Mouse (Mus musculus) v-Abl transformed pro-B cells (cell line): ENCODE measurements around the gene Suclg2.

Experiments
- in situ Hi-C, 2 experiments: fragments of 400-800 bp; cut with MboI; formaldehyde crosslinking; loops; one replicate each; pipeline ENCODE4 v1.15.1; 2025; ENCODE audit not compliant: unreplicated experiment in 2 of 2

Gene Suclg2

DNA sequence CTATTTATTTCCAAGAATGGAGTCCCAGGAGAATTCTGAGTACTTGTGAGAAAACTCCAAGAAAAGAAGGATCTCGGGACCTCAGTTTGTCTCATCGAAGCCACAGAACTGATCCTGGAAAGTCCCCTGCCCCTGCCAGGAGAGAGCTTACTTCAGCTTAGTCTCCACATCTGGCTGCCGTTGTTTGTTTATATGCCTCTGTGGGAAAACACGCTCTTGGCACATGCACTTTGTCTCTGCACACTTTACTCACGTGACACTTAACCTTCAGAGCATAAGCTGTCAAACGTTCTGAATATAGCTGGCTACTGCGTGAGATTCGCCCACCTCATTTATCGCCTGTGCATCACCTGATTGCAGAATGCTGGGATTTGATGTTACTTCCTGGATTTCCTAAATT, 16.4 kb downstream of the Suclg2 start:
- in situ Hi-C loops, result loop anchor here (25.0 kb wide), 4 partner anchors 590 to 1735 kb away; partner anchors contain the start of genes Slc25a26 (in 2 of the 2), Eogt (in 1 of the 2) and Kbtbd8 (in 1 of the 2)

DNA sequence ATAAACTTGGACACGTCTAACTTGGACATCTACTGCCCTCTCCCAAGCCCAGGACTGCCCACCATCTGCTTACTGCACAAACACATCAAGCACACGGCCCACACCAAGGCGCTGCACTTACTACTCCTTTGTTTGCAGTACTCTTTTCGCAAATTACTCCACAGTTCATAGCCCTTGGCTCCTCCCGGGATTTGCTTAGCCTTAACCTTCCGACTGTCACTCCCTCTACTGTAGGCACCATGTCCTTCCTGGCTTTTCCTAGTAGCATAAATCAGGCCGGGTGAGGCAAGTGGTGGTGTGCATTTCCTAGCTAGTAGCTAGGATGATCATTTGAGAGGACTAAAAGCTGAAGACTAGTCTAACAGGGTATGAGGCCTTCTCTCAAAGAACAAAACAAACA, 16.8 kb downstream of the Suclg2 start:
- in situ Hi-C loops, result loop anchor here (25.0 kb wide), 4 partner anchors 589 to 1736 kb away; partner anchors contain the start of genes Slc25a26 (in 2 of the 2), Eogt (in 1 of the 2) and Kbtbd8 (in 1 of the 2)

DNA sequence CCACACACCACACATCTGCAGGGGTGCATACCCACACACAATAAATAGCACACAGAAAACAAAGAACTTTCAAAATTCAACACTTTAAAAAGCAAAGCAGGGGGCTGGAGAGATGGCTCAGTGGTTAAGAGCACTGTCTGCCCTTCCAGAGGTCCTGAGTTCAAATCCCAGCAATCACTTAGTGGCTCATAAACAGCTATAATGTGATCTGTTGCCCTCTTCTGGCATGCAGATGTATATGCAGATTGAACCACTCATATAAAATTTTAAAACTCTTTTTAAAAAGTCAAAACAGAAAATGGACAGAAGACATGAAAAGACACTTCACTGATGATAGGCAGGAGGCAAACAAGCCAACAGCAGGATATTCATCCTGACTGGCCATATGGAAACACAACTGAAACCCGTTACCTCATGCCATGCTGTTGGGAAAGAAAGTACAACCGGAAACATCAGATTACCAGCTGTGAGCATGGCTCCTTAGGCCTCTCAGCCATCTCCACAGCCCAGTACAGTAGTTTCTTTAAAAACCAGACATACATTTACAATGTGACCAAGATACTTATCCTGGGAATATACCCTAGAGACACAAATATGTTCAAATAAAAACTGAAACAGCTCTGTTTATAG, 17.5 kb downstream of the Suclg2 start:
- in situ Hi-C loops, result loop anchor here (25.0 kb wide), 4 partner anchors 589 to 1736 kb away; partner anchors contain the start of genes Slc25a26 (in 2 of the 2), Eogt (in 1 of the 2) and Kbtbd8 (in 1 of the 2)

DNA sequence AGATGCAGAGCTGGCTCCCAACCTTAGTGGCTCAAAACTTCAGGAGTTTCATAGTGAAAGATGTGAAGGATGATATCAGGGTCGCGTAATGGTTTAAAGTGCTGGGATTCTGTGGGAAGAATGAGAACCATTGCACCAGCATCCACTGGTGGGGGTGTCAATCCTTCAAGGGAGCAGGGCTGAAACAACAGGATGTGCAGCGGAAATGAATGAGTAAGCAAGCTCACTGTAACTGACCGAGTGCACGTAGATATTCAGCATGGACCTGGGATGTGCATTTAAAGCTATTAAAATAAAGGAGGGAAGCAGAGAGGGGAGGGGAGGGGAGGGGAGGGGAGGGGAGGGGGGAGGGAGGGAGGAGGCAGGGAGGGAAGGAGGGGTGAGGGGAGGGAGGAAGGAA, 18.4 kb downstream of the Suclg2 start:
- in situ Hi-C loops, result loop anchor here (25.0 kb wide), 4 partner anchors 588 to 1737 kb away; partner anchors contain the start of genes Slc25a26 (in 2 of the 2), Eogt (in 1 of the 2) and Kbtbd8 (in 1 of the 2)

DNA sequence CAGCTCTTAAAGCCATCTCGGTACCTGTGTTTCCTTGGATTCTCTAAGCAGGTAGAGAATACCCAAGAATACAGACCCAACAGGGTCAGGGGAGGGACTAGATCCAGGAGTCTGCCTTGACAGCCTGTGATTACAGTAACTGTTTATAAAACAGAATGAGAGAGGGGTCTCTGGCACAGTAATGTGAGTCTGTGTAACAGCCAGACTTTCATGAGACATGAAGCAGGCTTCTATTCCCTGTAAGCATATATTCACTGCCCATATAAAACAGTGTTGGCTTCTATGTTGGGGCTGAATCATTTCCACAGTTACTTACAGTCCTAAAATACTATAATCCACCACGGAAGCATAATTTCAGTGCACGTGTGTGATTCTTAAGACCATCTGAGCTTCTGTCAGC, 19.3 kb downstream of the Suclg2 start:
- in situ Hi-C loops, result no loop called here

DNA sequence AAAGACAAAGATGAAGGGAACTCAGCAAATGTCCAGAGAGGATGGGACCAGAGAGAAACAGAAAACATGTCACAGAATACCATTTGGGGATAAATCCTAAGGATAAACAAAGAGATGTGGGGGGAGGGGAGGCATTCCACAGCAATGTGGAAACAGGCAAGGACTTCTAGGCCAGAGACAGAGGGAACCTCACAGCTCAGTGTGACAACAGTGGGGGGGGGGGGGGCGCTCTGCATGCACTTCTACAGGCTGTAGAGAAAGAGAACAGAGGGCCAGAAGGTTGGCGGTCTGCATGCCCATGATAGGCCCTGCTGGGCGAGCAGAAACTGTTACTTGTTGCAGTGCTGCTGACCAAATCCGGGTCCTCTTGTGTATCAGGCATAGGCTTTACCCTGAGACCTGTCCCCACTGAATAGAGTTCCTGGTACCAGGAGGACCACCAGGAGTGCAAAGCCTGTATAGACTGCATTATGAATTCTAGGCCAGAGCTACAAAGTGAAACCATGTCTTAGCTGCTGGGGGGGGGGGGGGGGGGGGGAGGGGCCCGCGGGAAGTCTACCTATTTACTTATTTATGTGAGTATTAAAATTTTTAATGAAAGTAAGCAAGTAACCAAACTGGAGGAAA, 20.0 kb downstream of the Suclg2 start:
- in situ Hi-C loops, result no loop called here

DNA sequence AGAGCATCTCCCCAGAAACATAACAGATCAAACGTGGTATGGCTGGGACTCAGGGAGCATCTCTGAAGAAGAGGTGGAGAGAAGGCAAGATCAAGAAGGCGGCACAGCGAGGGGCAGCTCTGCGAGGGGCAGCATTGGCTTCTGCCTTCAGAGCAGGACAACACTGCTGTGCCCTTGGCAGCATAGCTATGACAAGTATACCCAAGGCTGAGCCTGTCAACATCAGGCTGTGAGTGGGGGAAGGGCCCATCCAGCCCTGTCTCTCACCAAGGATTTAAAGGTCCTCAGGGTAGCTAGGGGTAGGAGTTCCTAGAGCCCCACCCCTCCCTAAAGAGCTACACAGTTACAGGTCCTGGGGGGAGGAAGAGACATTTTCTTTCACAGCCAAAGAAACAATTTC, 23.7 kb downstream of the Suclg2 start:
- in situ Hi-C loops, result no loop called here

DNA sequence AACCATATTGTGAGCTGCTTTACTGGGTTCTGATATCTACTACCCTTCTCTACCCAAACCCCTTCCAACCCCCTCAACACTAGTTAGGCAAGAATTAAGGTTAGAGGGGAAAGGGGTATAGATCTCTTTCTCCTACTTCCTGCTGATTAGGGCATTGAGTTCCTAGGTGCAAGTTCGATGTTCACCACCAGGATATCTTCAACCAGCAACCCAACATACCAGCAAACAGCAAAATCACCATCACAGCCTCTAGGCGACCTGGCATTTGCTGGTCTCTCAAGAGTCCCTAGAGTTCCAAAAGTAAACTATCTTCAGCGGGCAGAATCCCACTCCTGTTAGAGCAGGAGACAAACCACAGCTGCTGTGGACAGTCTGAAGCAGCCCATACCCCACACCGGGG, 33.4 kb downstream of the Suclg2 start:
- in situ Hi-C loops, result no loop called here

DNA sequence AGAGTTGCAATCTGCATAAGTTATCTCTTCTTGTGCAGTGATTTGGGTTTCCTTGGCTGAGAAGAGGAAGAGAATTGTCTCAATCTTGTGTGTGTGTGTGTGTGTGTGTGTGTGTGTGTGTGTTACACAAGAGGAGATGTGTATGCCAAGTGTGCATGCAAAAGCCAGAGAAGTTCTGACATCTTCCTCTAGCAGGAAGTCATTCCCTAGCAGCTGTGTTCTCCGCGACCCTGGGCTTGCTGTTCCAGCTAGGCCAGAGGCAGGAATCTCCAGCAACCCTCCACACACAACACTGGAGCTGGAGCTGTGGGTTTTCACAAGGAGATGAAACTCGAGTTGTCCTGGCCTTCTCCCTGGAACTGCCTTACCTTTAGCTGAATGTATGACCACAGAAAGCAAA, 38.9 kb downstream of the Suclg2 start:
- in situ Hi-C loops, result loop anchor here (10.0 kb wide), 2 partner anchors 195 to 585 kb away; no protein-coding TSS in a partner anchor

DNA sequence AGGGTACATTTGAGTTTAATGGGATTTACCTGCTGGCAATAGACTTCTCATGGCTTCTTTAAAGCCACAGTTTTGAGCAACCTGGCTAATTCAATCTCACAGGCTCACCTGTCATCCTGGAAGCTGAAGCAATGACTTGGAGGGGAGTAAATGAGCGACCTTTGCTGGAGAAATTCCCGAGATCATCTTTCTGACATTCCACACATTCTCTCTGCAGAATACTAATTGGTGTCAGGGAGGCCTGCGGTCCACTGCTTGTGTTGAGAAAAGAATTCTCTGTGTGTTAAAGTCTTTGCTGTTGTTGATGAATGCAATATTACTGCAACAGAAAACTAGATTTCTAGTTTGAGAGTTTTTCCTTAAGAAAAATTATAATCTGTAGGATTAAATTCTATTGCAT, 39.3 kb downstream of the Suclg2 start:
- in situ Hi-C loops, result loop anchor here (10.0 kb wide), 2 partner anchors 194 to 584 kb away; no protein-coding TSS in a partner anchor

DNA sequence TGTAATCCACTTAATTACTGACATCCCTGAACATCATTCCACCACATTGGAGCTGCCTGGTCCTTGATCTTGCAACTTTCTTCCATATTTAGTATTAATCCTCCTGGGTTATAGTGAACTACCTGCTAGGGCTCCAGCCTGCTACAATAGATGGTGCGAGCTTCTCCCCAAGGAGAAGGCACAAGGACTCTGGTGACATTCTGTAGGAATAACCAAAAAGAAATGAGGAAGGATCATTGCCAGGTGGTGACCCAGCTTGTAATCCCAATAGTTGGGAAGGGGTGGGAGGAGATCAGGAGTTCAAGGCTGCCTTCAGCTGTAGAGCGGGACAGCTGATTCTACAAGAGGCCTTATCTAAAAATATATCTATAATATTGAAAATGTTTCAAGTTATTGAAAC, 41.6 kb downstream of the Suclg2 start:
- in situ Hi-C loops, result loop anchor here (10.0 kb wide), 2 partner anchors 192 to 582 kb away; no protein-coding TSS in a partner anchor

DNA sequence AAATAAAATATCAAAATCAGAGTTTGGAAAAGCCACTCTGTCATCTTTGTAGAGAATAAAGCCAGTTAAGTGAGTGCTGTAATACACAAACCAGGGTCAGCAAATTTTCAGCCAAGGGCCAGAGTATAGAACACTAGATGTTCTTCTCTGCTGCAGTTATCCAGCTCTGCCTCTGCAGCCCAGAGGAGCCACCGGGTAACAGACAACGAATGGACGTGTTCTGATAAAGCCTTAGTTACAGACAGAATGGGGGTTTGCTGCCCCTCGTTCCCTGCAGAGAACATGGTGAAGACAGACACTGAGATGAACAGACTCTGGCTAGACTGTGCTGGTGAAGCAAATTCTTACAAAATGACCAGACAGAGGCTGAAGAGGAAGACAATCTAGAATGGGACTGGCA, 42.2 kb downstream of the Suclg2 start:
- in situ Hi-C loops, result loop anchor here (10.0 kb wide), 2 partner anchors 192 to 582 kb away; no protein-coding TSS in a partner anchor

DNA sequence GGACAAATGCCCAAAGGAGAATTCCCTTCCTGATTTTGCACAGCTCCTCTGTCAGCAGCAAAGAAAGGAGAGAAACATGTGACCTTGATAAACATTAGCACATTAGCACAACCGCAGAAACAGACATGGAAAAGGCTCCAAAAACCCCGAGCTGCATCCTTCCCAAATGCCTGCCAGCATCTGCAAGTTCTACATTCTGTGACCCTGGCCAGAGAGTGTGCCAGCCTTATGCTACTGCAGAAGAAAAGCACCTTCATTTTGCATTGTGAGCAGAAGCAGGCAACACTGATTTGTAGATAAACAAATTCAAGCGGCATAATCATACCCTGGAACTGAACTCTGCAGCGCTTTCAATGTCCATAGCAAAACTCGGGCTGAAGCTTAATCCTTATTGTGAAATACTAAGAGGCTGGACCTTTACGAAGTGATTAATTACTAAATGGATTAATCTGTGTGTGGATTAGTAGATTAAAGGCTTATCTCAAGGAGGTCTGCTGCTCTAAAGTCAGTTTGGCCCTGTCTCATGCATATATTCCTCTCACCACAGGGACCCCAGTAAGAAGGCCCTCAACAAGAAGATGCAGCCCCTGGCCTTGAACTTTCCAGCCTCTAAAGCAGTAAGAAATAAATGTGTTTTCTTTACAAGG, 43.4 kb downstream of the Suclg2 start:
- in situ Hi-C loops, result loop anchor here (10.0 kb wide), 2 partner anchors 190 to 580 kb away; no protein-coding TSS in a partner anchor

DNA sequence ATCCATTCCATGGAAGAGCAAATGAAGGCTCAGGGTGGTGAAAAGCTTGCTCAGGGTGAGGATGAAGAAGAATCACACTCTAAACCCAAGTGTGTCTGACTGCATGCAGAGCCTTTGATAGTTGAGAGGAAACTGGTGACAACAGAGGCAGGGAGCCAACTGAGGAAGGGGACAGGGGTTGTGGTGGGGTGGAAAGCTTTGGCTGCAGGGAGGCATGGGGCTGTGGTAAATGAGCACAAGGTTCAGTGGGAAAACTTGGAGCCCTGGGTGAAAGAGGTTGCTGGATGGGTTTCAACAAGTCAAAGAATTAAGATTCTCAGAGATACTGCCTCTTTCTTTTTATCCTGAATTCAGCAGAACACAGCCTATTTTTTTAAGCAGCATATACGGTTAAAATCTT, 43.9 kb downstream of the Suclg2 start:
- in situ Hi-C loops, result loop anchor here (5.0 to 10.0 kb wide), 3 partner anchors 190 to 580 kb away; no protein-coding TSS in a partner anchor

DNA sequence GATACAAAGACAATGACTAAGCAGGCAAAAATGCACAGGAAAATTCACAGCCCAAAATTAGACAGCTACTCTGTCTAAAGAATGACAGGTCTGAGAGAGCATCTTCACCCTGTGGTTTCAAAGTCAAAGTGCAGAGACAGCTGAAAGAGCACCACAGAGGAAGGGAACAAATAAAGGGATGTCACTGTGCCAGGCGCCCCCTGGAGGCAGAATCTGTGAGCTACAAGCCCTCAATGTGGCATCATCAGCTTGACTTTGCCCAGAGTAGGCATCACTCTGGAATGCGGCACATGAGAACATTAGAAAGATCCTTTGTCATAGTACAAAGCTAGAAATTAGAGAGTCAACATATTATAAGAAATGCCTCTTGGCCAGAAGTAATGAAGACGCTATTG, 49.3 kb downstream of the Suclg2 start:
- in situ Hi-C loops, result loop anchor here (5.0 to 10.0 kb wide), 2 partner anchors 145 to 187 kb away; no protein-coding TSS in a partner anchor

DNA sequence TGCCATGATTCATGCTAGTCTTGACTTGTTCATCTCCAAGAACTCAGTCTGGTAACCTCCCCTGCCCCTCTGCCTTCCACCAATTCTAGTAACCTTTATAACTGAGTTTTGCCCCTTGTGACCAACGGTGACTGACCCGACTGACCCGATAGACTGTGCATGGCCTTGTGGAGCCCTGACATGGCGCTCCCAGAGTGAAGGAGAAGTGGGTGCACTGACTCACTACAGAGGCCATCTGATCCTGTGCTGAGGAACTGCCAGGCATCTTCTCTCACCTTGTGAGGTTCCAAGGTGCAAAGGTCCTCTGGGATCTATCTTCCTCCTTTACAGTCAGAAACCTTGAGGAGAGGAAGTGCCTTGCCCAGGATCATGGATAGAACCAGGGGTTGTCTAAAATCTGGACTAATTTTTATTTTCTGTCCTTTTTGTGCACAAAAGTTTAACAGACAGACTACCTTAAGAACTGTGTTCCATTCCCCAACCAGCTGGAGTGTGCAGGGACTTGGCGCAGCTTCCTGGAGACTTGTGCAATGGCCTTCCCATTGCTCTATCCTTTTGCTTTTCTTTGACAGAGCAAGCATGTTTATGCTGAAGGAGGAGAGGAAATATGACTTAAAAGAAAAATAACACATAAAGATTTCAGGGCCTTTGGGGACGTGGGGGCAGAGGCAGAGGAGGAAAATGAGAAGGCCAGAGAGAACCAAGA, 49.8 kb downstream of the Suclg2 start:
- in situ Hi-C loops, result loop anchor here (5.0 to 10.0 kb wide), 2 partner anchors 144 to 186 kb away; no protein-coding TSS in a partner anchor

DNA sequence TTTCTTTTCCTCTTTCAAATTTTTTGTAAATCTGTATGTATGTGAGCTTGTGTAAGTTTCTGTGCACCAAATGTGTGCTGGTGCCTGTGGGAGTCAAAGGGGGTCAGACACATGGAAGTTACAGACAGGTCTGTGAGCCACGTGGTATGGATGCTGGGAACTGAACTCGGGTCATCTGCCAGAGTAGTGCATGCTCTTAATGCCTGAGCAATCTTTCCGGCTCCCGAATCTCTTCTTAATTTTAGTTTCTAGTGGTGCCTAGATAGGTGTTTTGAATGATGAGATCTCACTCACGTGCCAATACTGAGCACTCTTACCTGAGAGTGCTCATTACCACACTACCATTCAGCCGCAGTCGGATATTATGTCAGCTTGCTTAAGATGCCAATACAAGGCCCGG, 60.9 kb downstream of the Suclg2 start:
- in situ Hi-C loops, result no loop called here

DNA sequence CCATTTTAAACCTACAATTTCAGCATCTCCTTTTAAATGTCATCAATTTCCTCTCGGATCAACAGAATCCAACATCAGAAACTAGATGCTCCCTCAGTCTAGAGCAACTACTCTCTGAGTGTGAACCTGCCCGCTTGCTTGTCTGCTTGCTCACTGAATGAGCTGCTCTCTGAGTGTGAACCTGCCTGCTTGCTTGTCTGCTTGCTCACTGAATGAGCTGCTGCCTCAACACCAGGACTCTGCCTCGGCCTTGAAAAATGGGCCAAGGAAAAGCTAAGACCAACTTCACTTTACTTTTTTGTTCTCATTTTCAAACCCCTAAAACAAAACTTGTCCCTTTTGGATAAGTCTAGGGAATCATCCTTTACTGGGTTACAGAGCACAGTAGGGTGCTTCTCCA, 64.9 kb downstream of the Suclg2 start:
- in situ Hi-C loops, result no loop called here

DNA sequence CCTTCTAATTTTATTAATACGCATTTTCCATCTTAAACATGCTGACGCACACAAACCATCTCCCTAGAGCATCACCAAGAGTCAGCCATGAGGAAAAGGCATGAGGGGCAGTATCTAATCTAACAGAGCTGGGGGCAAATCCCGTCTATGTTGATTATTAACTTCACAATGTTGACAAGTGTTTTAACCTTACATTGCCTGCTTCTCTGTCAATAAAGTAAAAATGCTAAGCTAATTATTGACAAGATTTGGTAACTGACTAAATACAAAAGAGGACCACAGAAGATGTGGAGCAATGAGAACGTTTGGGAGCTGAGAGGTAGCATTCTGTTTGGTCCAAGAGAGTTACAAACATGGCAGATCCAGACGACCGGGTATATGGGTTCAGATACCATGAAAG, 65.8 kb downstream of the Suclg2 start:
- in situ Hi-C loops, result no loop called here

DNA sequence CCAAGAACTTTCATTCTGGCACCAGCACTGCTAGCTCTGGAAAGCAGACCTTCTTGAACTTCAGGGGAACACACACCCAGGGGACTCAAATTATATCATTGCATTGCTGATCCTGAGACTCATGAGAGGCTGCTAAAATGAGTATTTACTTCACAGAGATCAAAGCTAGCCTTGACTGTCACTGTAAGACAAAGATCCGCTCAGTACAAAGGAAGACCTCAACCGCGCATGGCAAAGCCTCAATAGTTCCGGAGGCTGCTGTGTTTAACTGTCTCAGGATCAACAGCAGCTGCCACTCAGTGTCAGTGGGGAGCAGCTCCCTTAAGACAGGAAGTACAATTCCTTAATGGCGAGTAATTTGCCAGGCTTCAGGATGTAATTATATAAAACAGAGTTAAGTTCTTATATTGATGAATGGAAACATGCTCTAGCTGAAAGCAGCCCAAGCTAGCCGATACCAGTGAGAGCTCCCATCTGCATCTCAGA, 67.2 kb downstream of the Suclg2 start:
- in situ Hi-C loops, result no loop called here
